Mouse (Mus musculus) thymus, adult 2 months (tissue): ENCODE measurements around the gene Sumo3. TPM values are rescaled to one million over a fixed set of nuclear protein-coding genes. Genes with fewer than 3 reads are reported as not detected.
A peak's percentile ranks its signal among the peaks of the same experiment; 100 is the strongest.

ENCODE experiments used
- DNase-seq: peaks from one replicate; pipeline ENCODE4 v3.0.0; 2021
- H3K27ac ChIP-seq: fragments of 200-500 bp; 2 replicates; pipeline ENCODE4 v1.5.1; 2012; ENCODE audit warnings: low read length, control low read depth; ENCODE audit not compliant: control insufficient read depth, insufficient read depth
- H3K27me3 ChIP-seq: fragments of 200-500 bp; 2 replicates; pipeline ENCODE4 v1.6.1; 2012; ENCODE audit warnings: mild to moderate bottlenecking, low read length, moderate library complexity, mixed read lengths; ENCODE audit not compliant: control insufficient read depth, insufficient read depth
- H3K36me3 ChIP-seq: fragments of 200-500 bp; 2 replicates; pipeline ENCODE4 v1.6.1; 2012; ENCODE audit warnings: mild to moderate bottlenecking, low read length, moderate library complexity; ENCODE audit not compliant: control insufficient read depth, insufficient read depth
- H3K4me1 ChIP-seq: fragments of 200-500 bp; replicated peaks from 2 replicates; pipeline ENCODE4 v1.6.1; 2012; ENCODE audit warnings: low read length; ENCODE audit not compliant: control insufficient read depth, insufficient read depth
- H3K4me3 ChIP-seq: fragments of 200-500 bp; 2 replicates; pipeline ENCODE4 v1.5.1; 2012; ENCODE audit warnings: mild to moderate bottlenecking, low read length, control low read depth, moderate library complexity; ENCODE audit not compliant: control insufficient read depth, insufficient read depth
- CTCF ChIP-seq: fragments of 200-500 bp; IDR thresholded peaks from 2 replicates; pipeline ENCODE4 v1.5.1; 2012; ENCODE audit warnings: mild to moderate bottlenecking, control low read depth, low read length, moderate library complexity, borderline replicate concordance; ENCODE audit not compliant: control insufficient read depth, poor library complexity, insufficient read depth; ENCODE audit errors: extremely low read depth
- POLR2A ChIP-seq: fragments of 200-500 bp; IDR thresholded peaks from 2 replicates; pipeline ENCODE4 v1.6.1; 2012; ENCODE audit warnings: mild to moderate bottlenecking, low read length, control low read depth, moderate library complexity; ENCODE audit not compliant: control insufficient read depth, poor library complexity, insufficient read depth; ENCODE audit errors: extremely low read depth
- WGBS: fragments of 180-500 bp; shearing (Covaris S2); methylation state at CpG from one replicate; pipeline ENCODE4 v1.1.7; 2018; 5-methylcytosine and 5-hydroxymethylcytosine counted together
- polyA plus RNA-seq: library from polyadenylated mRNA; depleted of rRNA; stranded (reverse); fragments of >200 nt; gene quantifications from 2 replicates; pipeline ENCODE4 v1.2.3, GENCODE M21; 2012; rRNA removed

Sumo3 gene
- polyA plus RNA-seq, 1 experiment, result 236 TPM

DNA sequence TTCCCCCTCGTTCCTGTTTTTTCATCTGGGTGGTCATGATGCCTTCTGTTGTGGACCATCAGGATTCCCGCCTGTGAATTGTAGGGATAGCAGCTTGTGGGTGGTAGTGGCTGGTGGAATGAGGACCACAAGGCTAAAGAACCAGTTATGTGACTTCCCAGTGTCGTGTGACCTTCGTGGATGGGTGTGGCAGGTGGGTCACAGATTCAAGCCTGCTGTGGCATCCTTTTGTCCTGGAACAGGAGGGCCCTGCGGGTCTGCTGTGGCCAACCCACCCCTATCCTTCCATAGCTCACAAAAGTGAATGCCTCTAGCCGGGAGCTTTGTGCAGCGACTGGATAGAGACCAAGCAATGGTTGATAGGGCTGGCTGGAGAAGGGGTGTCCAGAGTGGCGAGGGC, 42.0 kb downstream of the Sumo3 start:
- Histone ChIP-seq H3K4me3 (no peak overlapping the region), H3K27me3 (no peaks in the 10 kb centered on the region), H3K27ac (no peak overlapping the region), H3K4me1 (no peaks in the 10 kb centered on the region), H3K36me3 (peaks cover 32% of the 10 kb centered on the region)
- WGBS, result 93% methylated on average over 8 of the region's 8 CpGs
- TF ChIP-seq POLR2A, result no peak
- no peak for DNase-seq

DNA sequence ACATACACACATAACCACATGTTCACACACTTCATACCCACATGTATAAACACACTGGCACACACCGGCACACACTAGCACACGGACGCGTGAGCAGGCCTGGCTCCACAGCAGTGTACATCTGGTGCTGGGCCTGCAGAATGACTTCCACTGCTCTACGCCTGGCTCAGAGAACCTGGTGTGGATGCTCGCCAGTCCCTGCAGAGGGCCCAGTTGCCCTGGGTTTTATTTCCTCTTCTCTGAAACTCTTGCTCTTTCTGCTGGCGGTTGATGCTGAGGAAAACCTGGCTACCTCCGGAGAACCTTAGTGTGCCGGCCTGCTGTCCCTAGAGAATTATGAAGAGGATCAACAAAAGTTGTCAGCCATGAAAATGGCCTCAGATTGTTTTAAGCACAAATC, 46.1 kb downstream of the Sumo3 start:
- Histone ChIP-seq H3K4me3 (no peak overlapping the region), H3K36me3 (no peaks in the 10 kb centered on the region), H3K4me1 (no peaks in the 10 kb centered on the region), H3K27me3 (no peaks in the 10 kb centered on the region), H3K27ac (no peak overlapping the region)
- TF ChIP-seq POLR2A (no peak), CTCF (no peak)
- WGBS, result 94% methylated on average over 9 of the region's 9 CpGs
- DNase-seq, result no peak

GRCm38 (mm10) chr10:77658286-77658994, 52.5 kb downstream of the Sumo3 start:
- no peak for TF ChIP-seq POLR2A
- TF ChIP-seq CTCF, result no peak
- H3K4me1 ChIP-seq, result no peaks in the 10 kb centered on the region
- 80% methylated on average over 15 of the region's 15 CpGs for WGBS
- no peaks in the 10 kb centered on the region for H3K27me3 ChIP-seq
- H3K4me3 ChIP-seq, result no peak overlapping the region
- H3K27ac ChIP-seq, result no peak overlapping the region
- no peak for DNase-seq
- H3K36me3 ChIP-seq, result no peaks in the 10 kb centered on the region

DNA sequence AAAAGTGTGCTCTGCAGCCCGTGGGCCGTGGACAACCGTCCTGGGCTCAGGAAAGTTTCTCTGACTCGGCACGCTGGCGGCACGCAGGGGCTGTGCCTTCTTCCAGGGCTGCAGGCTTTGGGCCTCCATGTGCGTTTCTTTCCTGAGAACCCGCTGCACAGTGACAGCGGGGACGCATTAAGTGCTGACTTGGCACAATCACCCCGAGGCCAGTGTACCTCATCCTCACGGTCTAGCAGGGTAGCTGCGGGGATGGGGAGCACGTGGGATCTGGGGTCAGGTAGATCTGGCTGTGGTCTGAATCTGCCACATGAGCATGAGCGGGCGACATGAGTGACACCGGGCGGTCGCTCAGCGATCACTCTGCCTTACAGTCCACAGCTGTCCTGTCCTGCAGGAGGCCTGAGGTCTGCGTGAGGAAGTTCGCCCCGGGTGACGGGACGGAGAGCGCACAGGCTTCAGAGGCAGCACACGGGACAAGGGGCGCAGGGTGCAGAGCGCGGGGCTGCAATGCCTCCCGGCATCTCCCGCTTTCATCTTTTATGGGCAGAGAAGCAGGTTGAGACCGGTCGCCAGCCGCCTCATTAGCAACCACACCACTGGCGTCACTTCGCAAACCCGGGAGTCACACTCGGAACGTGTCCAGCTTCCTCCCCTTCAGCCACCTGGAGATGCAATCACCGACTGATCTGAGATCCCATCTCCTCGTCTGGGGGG, 58.2 kb downstream of the Sumo3 start:
- Histone ChIP-seq H3K4me3 (no peak overlapping the region), H3K36me3 (no peaks in the 10 kb centered on the region), H3K4me1 (peaks cover 8% of the 10 kb centered on the region), H3K27me3 (no peaks in the 10 kb centered on the region), H3K27ac (no peak overlapping the region)
- WGBS, result 57% methylated on average over 43 of the region's 43 CpGs
- TF ChIP-seq CTCF (no peak), POLR2A (no peak)
- DNase-seq, result no peak

DNA sequence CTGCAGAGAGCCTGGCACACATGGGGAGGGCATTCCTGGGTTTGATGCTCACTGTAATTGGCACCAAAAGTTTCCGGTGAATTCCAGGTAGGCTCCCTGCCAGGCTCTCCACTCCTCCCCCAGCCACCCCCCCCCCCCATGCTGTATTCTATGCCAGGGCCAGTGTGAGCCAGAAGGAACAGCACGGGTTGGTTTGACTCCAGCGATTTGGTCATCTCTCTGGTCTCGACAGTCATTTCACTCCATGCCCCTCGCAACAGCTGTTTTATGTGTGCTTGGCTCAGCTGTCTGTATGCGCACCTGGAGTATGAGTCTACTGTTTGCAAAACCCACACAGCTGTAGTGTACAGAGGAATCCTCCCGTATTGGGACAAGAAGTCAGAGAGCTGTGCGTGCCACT, 60.4 kb downstream of the Sumo3 start:
- H3K4me1 ChIP-seq, result peaks cover 8% of the 10 kb centered on the region
- TF ChIP-seq POLR2A (no peak), CTCF (no peak)
- DNase-seq, result peak; percentile 24
- no peak overlapping the region for H3K27ac ChIP-seq
- no peaks in the 10 kb centered on the region for H3K36me3 ChIP-seq
- no peak overlapping the region for H3K4me3 ChIP-seq
- 66% methylated on average over 8 of the region's 8 CpGs for WGBS
- no peaks in the 10 kb centered on the region for H3K27me3 ChIP-seq

GRCm38 (mm10) chr10:77667402-77667801, 61.5 kb downstream of the Sumo3 start:
- Histone ChIP-seq H3K36me3 (no peaks in the 10 kb centered on the region), H3K4me3 (no peak overlapping the region), H3K4me1 (peaks cover 8% of the 10 kb centered on the region), H3K27me3 (no peaks in the 10 kb centered on the region), H3K27ac (no peak overlapping the region)
- no peak for TF ChIP-seq POLR2A
- no peak for TF ChIP-seq CTCF
- no peak for DNase-seq
- WGBS, result 73% methylated on average over 4 of the region's 4 CpGs

Other genes with a start within 250 kb of the Sumo3 start
- 4.2 and 5.5 TPM in 2 replicates for gene Adarb1, start 187.8 kb upstream of the Sumo3 start, polyA plus RNA-seq
- gene Fam207a, start 90.3 kb upstream of the Sumo3 start, polyA plus RNA-seq, result 49.1 and 52.4 TPM in 2 replicates
- 304 and 334 TPM in 2 replicates for gene Itgb2, start 75.8 kb upstream of the Sumo3 start, polyA plus RNA-seq
- gene Pttg1ip, start 24.4 kb upstream of the Sumo3 start, polyA plus RNA-seq, result 103 and 129 TPM in 2 replicates
- not detected in 2 replicates for gene Gm49325, start 100 bp downstream of the Sumo3 start, polyA plus RNA-seq
- 52.0 and 52.6 TPM in 2 replicates for gene Ube2g2, start 16.2 kb downstream of the Sumo3 start, polyA plus RNA-seq
- gene Tspear, start 80.5 kb downstream of the Sumo3 start, polyA plus RNA-seq, result 0.97 and 1.3 TPM in 2 replicates
- gene Gm19402, start 84.7 kb downstream of the Sumo3 start, polyA plus RNA-seq, result not detected in 2 replicates
- gene Gm9508, start 91.1 kb downstream of the Sumo3 start, polyA plus RNA-seq, result not detected in 2 replicates
- not detected in 2 replicates for gene Gm10272, start 100.5 kb downstream of the Sumo3 start, polyA plus RNA-seq
- gene Gm10024, start 105.4 kb downstream of the Sumo3 start, polyA plus RNA-seq, result not detected in 2 replicates
- not detected in 2 replicates for gene Gm10142, start 109.7 kb downstream of the Sumo3 start, polyA plus RNA-seq
- gene Krtap12-1, start 114.5 kb downstream of the Sumo3 start, polyA plus RNA-seq, result 0.23 TPM in 1 of 2 replicates, not detected in the other
- gene Gm10100, start 120.4 kb downstream of the Sumo3 start, polyA plus RNA-seq, result not detected in 2 replicates
- gene Gm18596, start 136.5 kb downstream of the Sumo3 start, polyA plus RNA-seq, result not detected in 2 replicates
- not detected in 2 replicates for gene Gm9736, start 145.3 kb downstream of the Sumo3 start, polyA plus RNA-seq
- gene Gm3233, start 153.6 kb downstream of the Sumo3 start, polyA plus RNA-seq, result not detected in 2 replicates
- not detected in 2 replicates for gene Gm3238, start 165.2 kb downstream of the Sumo3 start, polyA plus RNA-seq
- gene Gm7138, start 170.8 kb downstream of the Sumo3 start, polyA plus RNA-seq, result not detected in 2 replicates
- not detected in 2 replicates for gene Gm3250, start 176.4 kb downstream of the Sumo3 start, polyA plus RNA-seq
- not detected in 2 replicates for gene Gm7137, start 182.1 kb downstream of the Sumo3 start, polyA plus RNA-seq
- not detected in 2 replicates for gene Gm9639, start 189.0 kb downstream of the Sumo3 start, polyA plus RNA-seq
- not detected in 2 replicates for gene Gm19668, start 193.0 kb downstream of the Sumo3 start, polyA plus RNA-seq
- not detected in 2 replicates for gene Gm9507, start 205.7 kb downstream of the Sumo3 start, polyA plus RNA-seq
- not detected in 2 replicates for gene Gm2696, start 208.6 kb downstream of the Sumo3 start, polyA plus RNA-seq
- gene Krtap10-4, start 221.0 kb downstream of the Sumo3 start, polyA plus RNA-seq, result not detected in 2 replicates
- 0.12 TPM in 1 of 2 replicates, not detected in the other for gene Krtap10-10, start 229.8 kb downstream of the Sumo3 start, polyA plus RNA-seq
- gene Gm36176, start 240.7 kb downstream of the Sumo3 start, polyA plus RNA-seq, result 0.36 TPM in 1 of 2 replicates, not detected in the other
- not detected in 2 replicates for gene Gm10318, start 246.8 kb downstream of the Sumo3 start, polyA plus RNA-seq